Mouse (Mus musculus) limb, embryonic 12.5 days (tissue): ENCODE data around the gene Gtdc1. TPM values are rescaled to one million over a fixed set of nuclear protein-coding genes. Genes with fewer than 3 reads are reported as not detected.

Experiments used
- ATAC-seq: fragments of 200-750 bp; cut with Nextera tagmentation; 2 replicates; pipeline ENCODE4 v1.8.0; 2017; ENCODE audit warnings: low read depth, moderate TSS enrichment; ENCODE audit not compliant: insufficient number of reproducible peaks, insufficient read depth, low FRiP score, low TSS enrichment
- H3K27ac ChIP-seq: fragments of 300-500 bp; sonication (generic); 2 replicates; pipeline ENCODE4 v1.5.1; 2016; ENCODE audit warnings: mild to moderate bottlenecking, moderate library complexity
- H3K27me3 ChIP-seq: fragments of 300-500 bp; sonication (generic); 2 replicates; pipeline ENCODE4 v1.6.1; 2016; ENCODE audit warnings: mild to moderate bottlenecking, moderate library complexity
- H3K36me3 ChIP-seq: fragments of 300-500 bp; sonication (generic); 2 replicates; pipeline ENCODE4 v1.6.1; 2016; ENCODE audit warnings: mild to moderate bottlenecking, moderate library complexity
- H3K4me1 ChIP-seq: fragments of 300-500 bp; sonication (generic); replicated peaks from 2 replicates; pipeline ENCODE4 v1.6.1; 2016
- H3K4me2 ChIP-seq: fragments of 300-500 bp; sonication (generic); 2 replicates; pipeline ENCODE4 v1.6.1; 2016; ENCODE audit warnings: mild to moderate bottlenecking, moderate library complexity
- H3K4me3 ChIP-seq: fragments of 300-500 bp; sonication (generic); replicated peaks from 2 replicates; pipeline ENCODE4 v1.5.1; 2016; ENCODE audit warnings: mild to moderate bottlenecking
- H3K9ac ChIP-seq: fragments of 300-500 bp; sonication (generic); replicated peaks from 2 replicates; pipeline ENCODE4 v1.6.1; 2016; ENCODE audit warnings: mild to moderate bottlenecking, moderate library complexity
- H3K9me3 ChIP-seq: fragments of 300-500 bp; sonication (generic); 2 replicates; pipeline ENCODE4 v1.6.1; 2016; ENCODE audit warnings: mild to moderate bottlenecking, moderate library complexity
- WGBS: fragments of 180-500 bp; shearing (Covaris S2); methylation state at CpG from one replicate; pipeline ENCODE4 v1.1.7; 2016; 5-methylcytosine and 5-hydroxymethylcytosine counted together
- polyA plus RNA-seq: library from polyadenylated mRNA; unstranded; fragments of >200 nt; fragmentation: Nextera tagmentation; extraction: Ambion mirVana; gene quantifications from 2 replicates; pipeline ENCODE4 v1.2.1, GENCODE M21; 2016

The Gtdc1 gene
- polyA plus RNA-seq, 1 experiment from 2014 or later, result 15.5 TPM

GRCm38 (mm10) chr2:44780961-44781360 is 146.5 kb downstream of the Gtdc1 start:
- Histone ChIP-seq H3K36me3 (no peaks in the 10 kb centered on the region), H3K4me3 (no peak overlapping the region), H3K4me1 (no peaks in the 10 kb centered on the region), H3K27ac (no peak overlapping the region), H3K4me2 (no peak overlapping the region), H3K9ac (no peak overlapping the region), H3K27me3 (no peaks in the 10 kb centered on the region), H3K9me3 (no peaks in the 10 kb centered on the region)
- no peak for ATAC-seq
- WGBS, result 95% methylated on average over 2 of the region's 2 CpGs

- H3K4me2 ChIP-seq, result no peak overlapping the region
- no peaks in the 10 kb centered on the region for H3K27me3 ChIP-seq
- H3K36me3 ChIP-seq, result no peaks in the 10 kb centered on the region
- H3K9ac ChIP-seq, result no peak overlapping the region
- H3K4me3 ChIP-seq, result no peak overlapping the region
- ATAC-seq, result no peak
- H3K4me1 ChIP-seq, result no peaks in the 10 kb centered on the region
- no peaks in the 10 kb centered on the region for H3K9me3 ChIP-seq
- 97% methylated on average over 1 of the region's 1 CpGs for WGBS
- no peak overlapping the region for H3K27ac ChIP-seq
Measured at GRCm38 (mm10) chr2:44763898-44764297, 163.6 kb downstream of the Gtdc1 start.

- no peaks in the 10 kb centered on the region for H3K36me3 ChIP-seq
- ATAC-seq, result no peak
Measured at GRCm38 (mm10) chr2:44736618-44737017, 190.8 kb downstream of the Gtdc1 start.

GRCm38 (mm10) chr2:44721461-44721860 is 206.0 kb downstream of the Gtdc1 start:
- no peak for ATAC-seq
- no peak overlapping the region for H3K9ac ChIP-seq
- no peak overlapping the region for H3K4me3 ChIP-seq
- H3K27me3 ChIP-seq, result no peaks in the 10 kb centered on the region
- no peak overlapping the region for H3K27ac ChIP-seq
- H3K4me2 ChIP-seq, result no peak overlapping the region
- no peaks in the 10 kb centered on the region for H3K9me3 ChIP-seq
- H3K36me3 ChIP-seq, result no peaks in the 10 kb centered on the region
- no peaks in the 10 kb centered on the region for H3K4me1 ChIP-seq

More at GRCm38 (mm10) chr2:44736618-44737017, 190.8 kb downstream of the Gtdc1 start:
- WGBS, result 85% methylated on average over 1 of the region's 1 CpGs
- Histone ChIP-seq H3K9me3 (no peaks in the 10 kb centered on the region), H3K4me3 (no peak overlapping the region), H3K27ac (no peak overlapping the region), H3K27me3 (no peaks in the 10 kb centered on the region), H3K9ac (no peak overlapping the region), H3K4me1 (no peaks in the 10 kb centered on the region), H3K4me2 (no peak overlapping the region)

- H3K4me1 ChIP-seq, result no peaks in the 10 kb centered on the region
- no peaks in the 10 kb centered on the region for H3K9me3 ChIP-seq
- no peak overlapping the region for H3K4me3 ChIP-seq
- no peak overlapping the region for H3K27ac ChIP-seq
- no peaks in the 10 kb centered on the region for H3K36me3 ChIP-seq
- no peak overlapping the region for H3K4me2 ChIP-seq
- no peak for ATAC-seq
- H3K9ac ChIP-seq, result no peak overlapping the region
- no peaks in the 10 kb centered on the region for H3K27me3 ChIP-seq
- 82% methylated on average over 4 of the region's 4 CpGs for WGBS
Measured at GRCm38 (mm10) chr2:44705883-44706615, 221.4 kb downstream of the Gtdc1 start.

GRCm38 (mm10) chr2:44700276-44700675 is 227.2 kb downstream of the Gtdc1 start:
- H3K4me1 ChIP-seq, result no peaks in the 10 kb centered on the region
- no peaks in the 10 kb centered on the region for H3K27me3 ChIP-seq
- no peak overlapping the region for H3K4me2 ChIP-seq
- 70% methylated on average over 4 of the region's 4 CpGs for WGBS
- no peak for ATAC-seq
- no peaks in the 10 kb centered on the region for H3K9me3 ChIP-seq
- H3K9ac ChIP-seq, result no peak overlapping the region
- no peaks in the 10 kb centered on the region for H3K36me3 ChIP-seq
- H3K27ac ChIP-seq, result no peak overlapping the region
- H3K4me3 ChIP-seq, result no peak overlapping the region

GRCm38 (mm10) chr2:44696441-44696840 is 231.0 kb downstream of the Gtdc1 start:
- no peak for ATAC-seq
- no peak overlapping the region for H3K9ac ChIP-seq
- no peaks in the 10 kb centered on the region for H3K9me3 ChIP-seq
- H3K36me3 ChIP-seq, result no peaks in the 10 kb centered on the region
- H3K4me2 ChIP-seq, result no peak overlapping the region
- H3K27me3 ChIP-seq, result no peaks in the 10 kb centered on the region
- no peaks in the 10 kb centered on the region for H3K4me1 ChIP-seq
- H3K27ac ChIP-seq, result no peak overlapping the region
- H3K4me3 ChIP-seq, result no peak overlapping the region
- 65% methylated on average over 3 of the region's 3 CpGs for WGBS

GRCm38 (mm10) chr2:44693898-44694297 is 233.6 kb downstream of the Gtdc1 start:
- ATAC-seq, result no peak
- H3K4me1 ChIP-seq, result no peaks in the 10 kb centered on the region
- no peak overlapping the region for H3K4me3 ChIP-seq
- H3K27ac ChIP-seq, result no peak overlapping the region
- no peak overlapping the region for H3K9ac ChIP-seq
- H3K9me3 ChIP-seq, result no peaks in the 10 kb centered on the region
- no peaks in the 10 kb centered on the region for H3K27me3 ChIP-seq
- H3K4me2 ChIP-seq, result no peak overlapping the region
- 64% methylated on average over 1 of the region's 1 CpGs for WGBS
- no peaks in the 10 kb centered on the region for H3K36me3 ChIP-seq

GRCm38 (mm10) chr2:44664049-44664448 is 263.4 kb downstream of the Gtdc1 start:
- no peak overlapping the region for H3K9ac ChIP-seq
- H3K27ac ChIP-seq, result no peak overlapping the region
- no peaks in the 10 kb centered on the region for H3K9me3 ChIP-seq
- no peak overlapping the region for H3K4me2 ChIP-seq
- ATAC-seq, result no peak
- WGBS, result 88% methylated on average over 7 of the region's 7 CpGs
- H3K4me1 ChIP-seq, result peaks cover 2% of the 10 kb centered on the region; the same call in 1 of the 2 replicates
- H3K36me3 ChIP-seq, result no peaks in the 10 kb centered on the region
- H3K4me3 ChIP-seq, result no peak overlapping the region
- H3K27me3 ChIP-seq, result no peaks in the 10 kb centered on the region

- Histone ChIP-seq H3K4me1 (peaks cover 6% of the 10 kb centered on the region), H3K36me3 (no peaks in the 10 kb centered on the region), H3K4me2 (no peak overlapping the region), H3K9me3 (no peaks in the 10 kb centered on the region), H3K4me3 (no peak overlapping the region), H3K27ac (no peak overlapping the region), H3K27me3 (no peaks in the 10 kb centered on the region), H3K9ac (no peak overlapping the region)
- no peak for ATAC-seq
- WGBS, result 68% methylated on average over 2 of the region's 2 CpGs
Measured at GRCm38 (mm10) chr2:44659870-44660269, 267.6 kb downstream of the Gtdc1 start.

GRCm38 (mm10) chr2:44659011-44659410 is 268.4 kb downstream of the Gtdc1 start:
- Histone ChIP-seq H3K36me3 (no peaks in the 10 kb centered on the region), H3K27ac (no peak overlapping the region), H3K9ac (no peak overlapping the region), H3K4me2 (no peak overlapping the region), H3K9me3 (no peaks in the 10 kb centered on the region), H3K27me3 (no peaks in the 10 kb centered on the region), H3K4me1 (peaks cover 14% of the 10 kb centered on the region), H3K4me3 (no peak overlapping the region)
- ATAC-seq, result no peak

- Histone ChIP-seq H3K4me2 (no peak overlapping the region), H3K9ac (no peak overlapping the region), H3K27ac (no peak overlapping the region), H3K9me3 (no peaks in the 10 kb centered on the region), H3K4me1 (no peaks in the 10 kb centered on the region), H3K36me3 (no peaks in the 10 kb centered on the region), H3K27me3 (no peaks in the 10 kb centered on the region), H3K4me3 (no peak overlapping the region)
- no peak for ATAC-seq
- WGBS, result 87% methylated on average over 3 of the region's 3 CpGs
Measured at GRCm38 (mm10) chr2:44648537-44648936, 278.9 kb downstream of the Gtdc1 start.
